Mouse (Mus musculus): ENCODE results near the gene Cfap52. TPM values are rescaled to one million over a fixed set of nuclear protein-coding genes. Genes with fewer than 3 reads are reported as not detected.

The Cfap52 gene
- polyA plus RNA-seq, 1 experiment from 2014 or later = not detected

DNA sequence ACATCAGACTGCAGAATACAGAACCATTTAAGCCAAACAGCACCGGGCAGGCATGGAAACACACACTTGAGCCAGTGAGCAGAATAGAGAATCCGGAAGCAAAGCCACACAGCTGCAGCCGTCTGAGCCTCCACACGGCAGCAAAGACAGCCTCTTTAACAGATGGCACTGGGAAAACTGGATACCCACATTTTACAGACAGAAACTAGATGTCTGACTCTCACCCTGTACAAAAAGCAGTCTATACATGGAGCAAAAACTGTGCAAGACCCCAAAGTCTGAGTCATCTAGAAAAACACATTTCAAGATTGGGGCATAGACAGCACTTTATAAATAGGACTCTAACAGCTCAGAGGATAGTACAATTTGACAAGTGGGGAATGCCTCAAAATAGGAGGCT lies 25.8 kb upstream of the Cfap52 start:
- no peaks in the 10 kb centered on the region for H3K27me3 ChIP-seq (replicated peaks; ENCODE audit: control insufficient read depth, insufficient read depth, low read length)
- no peak overlapping the region for H3K4me3 ChIP-seq (ENCODE audit: low read depth, low read length)
- 89% methylated on average over 4 of the region's 4 CpGs for WGBS
- no peak overlapping the region for H3K9ac ChIP-seq (ENCODE audit: low read depth, low read length)
- H3K9me3 ChIP-seq (ENCODE audit: control insufficient read depth, low read length) = no peaks in the 10 kb centered on the region
- H3K4me2 ChIP-seq = no peak overlapping the region
- DNase-seq (ENCODE audit: low spot score) (no peak), ATAC-seq (replicated peaks; ENCODE audit: low FRiP score) (no peak)
- H3K4me1 ChIP-seq (replicated peaks; ENCODE audit: control insufficient read depth, insufficient read depth, low read length) = no peaks in the 10 kb centered on the region
- no peaks in the 10 kb centered on the region for H3K36me3 ChIP-seq (ENCODE audit: control insufficient read depth, insufficient read depth, low read length)
- no peak overlapping the region for H3K27ac ChIP-seq (ENCODE audit: low read depth, low read length)

DNA sequence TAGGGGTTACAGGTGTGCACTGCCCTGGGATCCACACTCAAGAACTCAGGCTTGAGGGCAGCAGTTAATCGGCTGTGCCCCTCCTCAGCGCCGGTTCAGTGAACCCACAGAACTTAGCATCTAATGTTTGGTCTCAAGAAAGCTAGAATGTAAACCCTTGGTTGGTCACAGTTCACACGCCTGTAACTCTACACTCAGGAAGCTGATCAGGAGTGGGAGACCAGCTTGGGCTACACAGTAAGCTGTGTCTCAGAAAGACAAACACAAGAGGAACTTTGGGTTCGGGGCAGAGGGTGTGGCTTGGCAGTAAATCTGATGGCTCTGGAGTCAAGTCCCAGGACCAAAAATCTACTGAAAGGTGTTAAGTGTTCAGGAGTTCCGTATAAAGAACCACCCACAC lies 18.1 kb upstream of the Cfap52 start:
- Histone ChIP-seq H3K9ac (ENCODE audit: low read depth, low read length) (no peak overlapping the region), H3K4me2 (no peak overlapping the region), H3K4me1 (replicated peaks; ENCODE audit: control insufficient read depth, insufficient read depth, low read length) (no peaks in the 10 kb centered on the region), H3K36me3 (ENCODE audit: control insufficient read depth, insufficient read depth, low read length) (no peaks in the 10 kb centered on the region), H3K27ac (ENCODE audit: low read depth, low read length) (no peak overlapping the region), H3K4me3 (ENCODE audit: low read depth, low read length) (no peak overlapping the region), H3K27me3 (replicated peaks; ENCODE audit: control insufficient read depth, insufficient read depth, low read length) (no peaks in the 10 kb centered on the region), H3K9me3 (ENCODE audit: control insufficient read depth, low read length) (no peaks in the 10 kb centered on the region)
- no peak for DNase-seq (ENCODE audit: low spot score)
- 87% methylated on average over 6 of the region's 6 CpGs for WGBS
- ATAC-seq (replicated peaks; ENCODE audit: low FRiP score) = no peak

DNA sequence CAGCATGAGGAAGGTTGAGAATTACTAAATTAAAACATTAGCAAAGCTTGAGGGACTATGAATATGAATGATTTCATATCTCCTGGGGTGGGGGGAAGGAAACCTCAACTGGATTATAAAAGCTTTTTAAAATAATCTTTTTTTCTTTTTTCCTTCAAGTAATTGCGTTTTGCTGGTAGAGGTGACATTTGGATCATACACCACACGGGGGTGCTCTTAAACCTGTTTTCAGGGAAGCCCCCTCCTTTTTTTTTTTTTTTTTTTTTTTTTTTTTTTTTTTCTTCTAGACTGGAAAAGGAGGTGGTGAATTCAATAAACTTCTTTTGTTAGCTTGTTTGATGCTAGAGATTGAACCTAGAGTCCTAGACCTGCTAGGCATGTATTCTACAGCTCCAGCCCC lies 9.8 kb upstream of the Cfap52 start:
- H3K9me3 ChIP-seq (ENCODE audit: control insufficient read depth, low read length) = no peaks in the 10 kb centered on the region
- H3K4me2 ChIP-seq = no peak overlapping the region
- H3K4me1 ChIP-seq (replicated peaks; ENCODE audit: control insufficient read depth, insufficient read depth, low read length) = no peaks in the 10 kb centered on the region
- no peak overlapping the region for H3K9ac ChIP-seq (ENCODE audit: low read depth, low read length)
- no peak overlapping the region for H3K4me3 ChIP-seq (ENCODE audit: low read depth, low read length)
- H3K27me3 ChIP-seq (replicated peaks; ENCODE audit: control insufficient read depth, insufficient read depth, low read length) = no peaks in the 10 kb centered on the region
- 11% methylated on average over 2 of the region's 2 CpGs for WGBS
- H3K27ac ChIP-seq (ENCODE audit: low read depth, low read length) = no peak overlapping the region
- ATAC-seq (replicated peaks; ENCODE audit: low FRiP score) (no peak), DNase-seq (ENCODE audit: low spot score) (no peak)
- no peaks in the 10 kb centered on the region for H3K36me3 ChIP-seq (ENCODE audit: control insufficient read depth, insufficient read depth, low read length)

DNA sequence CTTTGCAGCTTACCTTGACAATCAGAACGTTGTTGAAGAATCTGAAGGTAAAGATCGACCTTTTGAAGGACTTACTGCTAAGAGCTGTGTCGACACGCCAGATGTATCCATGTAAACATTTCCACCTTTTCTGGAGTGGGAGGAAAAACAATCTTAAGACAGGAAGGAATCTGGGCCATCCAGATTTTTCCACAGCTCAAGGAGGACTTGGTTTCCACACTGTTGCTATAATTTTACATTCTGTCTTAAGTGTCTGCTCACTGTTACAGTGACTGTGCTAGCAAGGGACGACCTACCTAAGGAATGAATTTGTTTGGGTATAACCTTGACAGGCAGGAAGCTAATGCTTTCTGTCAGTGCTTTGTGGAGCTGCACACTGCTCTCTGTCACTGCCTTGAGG lies 7.8 kb upstream of the Cfap52 start:
- no peaks in the 10 kb centered on the region for H3K4me1 ChIP-seq (replicated peaks; ENCODE audit: control insufficient read depth, insufficient read depth, low read length)
- no peaks in the 10 kb centered on the region for H3K9me3 ChIP-seq (ENCODE audit: control insufficient read depth, low read length)
- ATAC-seq (replicated peaks; ENCODE audit: low FRiP score) (no peak), DNase-seq (ENCODE audit: low spot score) (no peak)
- no peak overlapping the region for H3K27ac ChIP-seq (ENCODE audit: low read depth, low read length)
- 81% methylated on average over 5 of the region's 5 CpGs for WGBS
- H3K27me3 ChIP-seq (replicated peaks; ENCODE audit: control insufficient read depth, insufficient read depth, low read length) = no peaks in the 10 kb centered on the region
- H3K9ac ChIP-seq (ENCODE audit: low read depth, low read length) = no peak overlapping the region
- peaks cover 3% of the 10 kb centered on the region; the same call in 1 of the 2 replicates for H3K36me3 ChIP-seq (ENCODE audit: control insufficient read depth, insufficient read depth, low read length)
- H3K4me2 ChIP-seq = no peak overlapping the region
- no peak overlapping the region for H3K4me3 ChIP-seq (ENCODE audit: low read depth, low read length)

DNA sequence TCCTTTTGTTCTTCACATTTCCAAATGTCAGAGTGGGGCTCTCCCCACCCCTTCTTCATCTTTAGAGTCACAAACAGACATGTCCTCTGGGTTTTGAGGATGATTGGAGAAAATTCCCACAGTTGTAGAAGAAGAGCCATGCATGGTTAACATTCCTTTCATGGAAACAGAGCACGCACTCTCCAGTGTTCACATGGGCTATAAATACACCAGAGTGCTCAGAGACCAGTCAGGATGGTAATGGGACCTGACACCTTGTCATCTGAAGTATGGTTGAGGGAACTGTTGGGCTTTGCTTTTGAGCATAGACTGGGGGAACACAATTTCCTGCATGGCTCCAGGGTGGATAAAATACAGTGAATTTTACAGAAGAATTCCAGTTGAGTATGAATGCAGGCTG lies 7.2 kb upstream of the Cfap52 start:
- no peak for DNase-seq (ENCODE audit: low spot score)
- Histone ChIP-seq H3K27ac (ENCODE audit: low read depth, low read length) (no peak overlapping the region), H3K9ac (ENCODE audit: low read depth, low read length) (no peak overlapping the region), H3K36me3 (ENCODE audit: control insufficient read depth, insufficient read depth, low read length) (peaks cover 3% of the 10 kb centered on the region; the same call in 1 of the 2 replicates), H3K4me3 (ENCODE audit: low read depth, low read length) (no peak overlapping the region), H3K9me3 (ENCODE audit: control insufficient read depth, low read length) (no peaks in the 10 kb centered on the region), H3K4me2 (no peak overlapping the region), H3K4me1 (replicated peaks; ENCODE audit: control insufficient read depth, insufficient read depth, low read length) (0 out of 2 replicates have a peak, but pooled peaks cover 2% of the 10 kb centered on the region), H3K27me3 (replicated peaks; ENCODE audit: control insufficient read depth, insufficient read depth, low read length) (no peaks in the 10 kb centered on the region)
- no peak for ATAC-seq (replicated peaks; ENCODE audit: low FRiP score)
- 91% methylated on average over 1 of the region's 1 CpGs for WGBS

DNA sequence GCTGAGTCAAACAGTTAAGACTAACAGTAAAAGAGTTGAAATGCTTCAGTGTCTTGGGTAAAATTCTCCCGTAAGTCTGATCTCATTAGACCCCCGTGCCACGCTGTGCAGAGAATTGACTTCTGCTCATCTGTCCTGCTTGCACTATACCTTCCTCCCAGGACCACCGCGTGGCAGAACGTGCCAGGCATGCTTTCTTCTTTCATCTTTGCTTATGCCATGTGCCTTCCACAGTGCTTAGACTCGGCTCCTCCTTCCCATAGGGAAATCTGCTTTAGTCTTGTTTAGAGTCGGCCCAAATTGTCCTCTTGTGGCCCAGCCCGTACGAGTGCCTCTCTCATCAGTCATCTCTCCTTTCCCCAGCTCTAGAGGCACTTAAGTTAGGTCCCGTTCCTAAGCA lies 2.4 kb upstream of the Cfap52 start:
- Histone ChIP-seq H3K4me2 (no peak overlapping the region), H3K36me3 (ENCODE audit: control insufficient read depth, insufficient read depth, low read length) (peaks cover 3% of the 10 kb centered on the region; the same call in 1 of the 2 replicates), H3K9ac (ENCODE audit: low read depth, low read length) (no peak overlapping the region), H3K9me3 (ENCODE audit: control insufficient read depth, low read length) (no peaks in the 10 kb centered on the region), H3K27ac (ENCODE audit: low read depth, low read length) (no peak overlapping the region), H3K4me3 (ENCODE audit: low read depth, low read length) (no peak overlapping the region), H3K4me1 (replicated peaks; ENCODE audit: control insufficient read depth, insufficient read depth, low read length) (peaks cover 8% of the 10 kb centered on the region; the same call in 1 of the 2 replicates), H3K27me3 (replicated peaks; ENCODE audit: control insufficient read depth, insufficient read depth, low read length) (no peaks in the 10 kb centered on the region)
- WGBS = 76% methylated on average over 11 of the region's 11 CpGs
- no peak for ATAC-seq (replicated peaks; ENCODE audit: low FRiP score)
- DNase-seq (ENCODE audit: low spot score) = no peak

DNA sequence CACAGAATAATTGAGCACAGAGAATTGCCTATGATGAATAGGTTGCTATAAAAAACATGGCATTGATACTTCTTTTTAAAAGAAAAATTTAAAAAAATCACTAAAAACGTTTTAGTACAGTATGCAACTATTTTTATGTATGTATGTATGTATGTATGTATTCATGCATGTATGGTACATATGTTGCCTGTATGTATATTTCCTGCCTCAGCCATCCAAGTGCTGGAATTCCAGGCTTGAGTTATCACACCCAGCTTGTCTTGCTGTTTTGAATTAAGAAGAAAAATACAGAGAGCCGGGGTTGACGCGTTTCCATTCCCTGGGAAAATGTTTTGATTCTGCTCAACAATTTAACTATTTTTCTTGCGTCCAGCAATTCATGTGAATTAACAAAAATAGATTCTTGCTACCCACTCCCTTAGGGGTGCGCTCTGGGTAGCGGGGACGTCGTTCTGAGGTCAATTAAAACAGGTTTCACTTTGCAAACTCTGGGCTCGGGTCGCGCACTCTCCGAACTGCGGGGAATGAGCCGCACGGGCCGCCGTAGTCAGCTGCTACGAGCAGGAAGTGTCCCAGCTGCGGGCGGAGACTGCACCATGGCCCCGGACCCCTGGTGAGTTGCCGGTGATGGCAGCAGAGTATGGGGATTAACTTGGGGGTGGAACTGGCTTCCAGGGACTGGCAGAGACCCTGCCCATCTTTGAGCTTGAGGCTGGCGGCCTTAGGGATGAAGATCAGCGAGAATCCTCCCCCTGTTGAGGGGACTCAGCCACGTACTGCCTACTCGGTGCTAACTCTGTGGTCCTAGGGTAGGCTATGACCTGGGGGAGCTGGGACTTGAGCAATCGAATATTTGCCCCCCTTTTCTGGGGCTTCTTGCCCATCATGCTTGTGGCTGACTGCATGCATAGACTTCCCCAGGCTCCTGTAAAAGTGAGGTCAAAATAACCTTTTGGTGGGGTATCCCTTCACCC lies 741 bp upstream of the Cfap52 start, which contains the start of gene Stx8:
Gene Stx8, plus strand, starts transcription at position 289 of the 974 bp plus-strand sequence.
- under 1% methylated on average over 28 of the region's 28 CpGs for WGBS
- Histone ChIP-seq H3K9ac (ENCODE audit: low read depth, low read length) (peak within 1 kb of the TSS; percentile 80), H3K4me1 (replicated peaks; ENCODE audit: control insufficient read depth, insufficient read depth, low read length) (peaks cover 8% of the 10 kb centered on the region; the same call in 1 of the 2 replicates), H3K27me3 (replicated peaks; ENCODE audit: control insufficient read depth, insufficient read depth, low read length) (no peaks in the 10 kb centered on the region), H3K27ac (ENCODE audit: low read depth, low read length) (no peak within 1 kb of the TSS; the same call in 1 of the 2 replicates), H3K4me2 (peak within 1 kb of the TSS; percentile 90), H3K4me3 (ENCODE audit: low read depth, low read length) (peak within 1 kb of the TSS; percentile 89), H3K9me3 (ENCODE audit: control insufficient read depth, low read length) (no peaks in the 10 kb centered on the region), H3K36me3 (ENCODE audit: control insufficient read depth, insufficient read depth, low read length) (peaks cover 3% of the 10 kb centered on the region; the same call in 1 of the 2 replicates)
- ATAC-seq (replicated peaks; ENCODE audit: low FRiP score) (peak; percentile 71), DNase-seq (ENCODE audit: low spot score) (peak; percentile 91)

DNA sequence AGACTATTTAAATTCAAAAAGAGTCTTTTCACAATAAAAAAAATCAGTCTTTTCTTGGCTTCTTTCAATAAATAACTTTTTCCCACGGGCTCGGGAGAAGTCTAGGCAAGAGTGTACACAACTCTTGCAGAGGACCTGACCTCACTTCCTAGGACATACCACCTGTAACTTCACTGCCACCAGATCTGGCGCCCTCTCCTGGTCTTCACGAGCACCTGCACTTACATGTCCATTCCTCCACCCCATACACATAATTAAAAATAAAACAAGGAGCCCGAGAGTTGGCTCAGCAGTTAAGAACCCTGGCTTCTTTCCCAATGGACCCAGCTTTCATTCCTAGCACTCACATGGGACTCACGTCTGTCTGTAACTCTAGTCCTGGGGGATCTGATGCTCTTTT lies 1.3 kb downstream of the Cfap52 start:
- no peak overlapping the region for H3K4me2 ChIP-seq
- H3K27me3 ChIP-seq (replicated peaks; ENCODE audit: control insufficient read depth, insufficient read depth, low read length) = no peaks in the 10 kb centered on the region
- H3K36me3 ChIP-seq (ENCODE audit: control insufficient read depth, insufficient read depth, low read length) = no peaks in the 10 kb centered on the region
- WGBS = 65% methylated on average over 6 of the region's 6 CpGs
- H3K9me3 ChIP-seq (ENCODE audit: control insufficient read depth, low read length) = no peaks in the 10 kb centered on the region
- H3K4me3 ChIP-seq (ENCODE audit: low read depth, low read length) = no peak overlapping the region
- ATAC-seq (replicated peaks; ENCODE audit: low FRiP score) (no peak), DNase-seq (ENCODE audit: low spot score) (no peak)
- H3K27ac ChIP-seq (ENCODE audit: low read depth, low read length) = no peak overlapping the region
- H3K4me1 ChIP-seq (replicated peaks; ENCODE audit: control insufficient read depth, insufficient read depth, low read length) = peaks cover 8% of the 10 kb centered on the region; the same call in 1 of the 2 replicates
- no peak overlapping the region for H3K9ac ChIP-seq (ENCODE audit: low read depth, low read length)

DNA sequence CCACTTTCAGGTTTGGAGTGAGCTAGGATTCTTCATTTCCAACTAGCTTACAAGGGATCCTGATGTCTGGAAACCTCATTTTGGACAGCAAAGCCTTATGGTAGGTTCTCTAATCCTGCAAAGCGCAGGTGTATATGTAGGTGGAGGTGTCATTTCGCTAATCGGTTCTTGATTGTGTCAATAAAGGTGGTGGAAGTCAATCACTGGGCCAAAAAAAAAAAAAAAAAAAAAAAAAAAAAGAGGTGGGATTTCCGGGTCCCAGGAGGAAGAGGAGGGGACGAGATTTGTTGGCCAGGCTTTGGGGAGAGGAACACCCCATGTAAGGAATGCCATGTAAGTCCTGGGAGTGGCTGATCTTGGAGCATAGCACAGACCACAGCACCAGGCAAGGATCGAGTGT lies 11.0 kb downstream of the Cfap52 start:
- DNase-seq (ENCODE audit: low spot score) (no peak), ATAC-seq (replicated peaks; ENCODE audit: low FRiP score) (no peak)
- Histone ChIP-seq H3K27ac (ENCODE audit: low read depth, low read length) (no peak overlapping the region), H3K9me3 (ENCODE audit: control insufficient read depth, low read length) (no peaks in the 10 kb centered on the region), H3K4me1 (replicated peaks; ENCODE audit: control insufficient read depth, insufficient read depth, low read length) (no peaks in the 10 kb centered on the region), H3K27me3 (replicated peaks; ENCODE audit: control insufficient read depth, insufficient read depth, low read length) (no peaks in the 10 kb centered on the region), H3K4me2 (no peak overlapping the region), H3K9ac (ENCODE audit: low read depth, low read length) (no peak overlapping the region), H3K36me3 (ENCODE audit: control insufficient read depth, insufficient read depth, low read length) (no peaks in the 10 kb centered on the region), H3K4me3 (ENCODE audit: low read depth, low read length) (no peak overlapping the region)
- 73% methylated on average over 6 of the region's 6 CpGs for WGBS

Data from liver, embryonic 11.5 days (tissue).